Mouse (Mus musculus) forebrain, embryonic 13.5 days (tissue): ENCODE data around the gene Satb2. TPM values are rescaled to one million over a fixed set of nuclear protein-coding genes. Genes with fewer than 3 reads are reported as not detected.

Experiments used
- ATAC-seq: fragments of 200-750 bp; cut with Nextera tagmentation; 2 replicates; pipeline ENCODE4 v1.8.0; 2017
- H3K27ac ChIP-seq: fragments of 300-500 bp; sonication (generic); 2 replicates; pipeline ENCODE4 v1.5.1; 2015; ENCODE audit warnings: inconsistent platforms, mild to moderate bottlenecking, moderate library complexity
- H3K27me3 ChIP-seq: fragments of 300-500 bp; sonication (generic); 2 replicates; pipeline ENCODE4 v1.6.1; 2015; ENCODE audit warnings: mild to moderate bottlenecking, inconsistent platforms
- H3K36me3 ChIP-seq: fragments of 300-500 bp; sonication (generic); 2 replicates; pipeline ENCODE4 v1.6.1; 2015; ENCODE audit warnings: mild to moderate bottlenecking, inconsistent platforms; ENCODE audit not compliant: poor library complexity, severe bottlenecking
- H3K4me1 ChIP-seq: fragments of 300-500 bp; sonication (generic); 2 replicates; pipeline ENCODE4 v1.6.1; 2015; ENCODE audit warnings: inconsistent platforms
- H3K4me2 ChIP-seq: fragments of 300-500 bp; sonication (generic); 2 replicates; pipeline ENCODE4 v1.6.1; 2015; ENCODE audit warnings: inconsistent platforms, mild to moderate bottlenecking, moderate library complexity
- H3K4me3 ChIP-seq: fragments of 300-500 bp; sonication (generic); 2 replicates; pipeline ENCODE4 v1.5.1; 2015; ENCODE audit warnings: mild to moderate bottlenecking, inconsistent platforms
- H3K9ac ChIP-seq: fragments of 300-500 bp; sonication (generic); 2 replicates; pipeline ENCODE4 v1.6.1; 2015; ENCODE audit warnings: mild to moderate bottlenecking, inconsistent platforms
- H3K9me3 ChIP-seq: fragments of 300-500 bp; sonication (generic); replicated peaks from 2 replicates; pipeline ENCODE4 v1.6.1; 2016; ENCODE audit warnings: inconsistent platforms
- WGBS: fragments of 180-500 bp; shearing (Covaris S2); methylation state at CpG from one replicate; pipeline ENCODE4 v1.1.7; 2015; 5-methylcytosine and 5-hydroxymethylcytosine counted together
- polyA plus RNA-seq: library from polyadenylated mRNA; unstranded; fragments of >200 nt; fragmentation: Nextera tagmentation; extraction: Ambion mirVana; gene quantifications from 2 replicates; pipeline ENCODE4 v1.2.1, GENCODE M21; 2015

Gene Satb2
- 5.5 and 10.2 TPM in 2 replicates for polyA plus RNA-seq

- ATAC-seq, result no peak
- no peaks in the 10 kb centered on the region for H3K36me3 ChIP-seq
- H3K27me3 ChIP-seq, result peaks cover 76% of the 10 kb centered on the region
- no peaks in the 10 kb centered on the region for H3K9me3 ChIP-seq
- H3K4me1 ChIP-seq, result peaks cover 38% of the 10 kb centered on the region
- no peak within 1 kb of the TSS for H3K27ac ChIP-seq
- 0% methylated on average over 19 of the region's 19 CpGs for WGBS
- H3K9ac ChIP-seq, result no peak within 1 kb of the TSS; the same call in 1 of the 2 replicates
- H3K4me2 ChIP-seq, result peak within 1 kb of the TSS; percentile 62
- peak within 1 kb of the TSS; percentile 35 for H3K4me3 ChIP-seq
These were observed at the start of gene Satb2 for GRCm38 (mm10) chr1:56978151-56978700. Satb2 (minus strand) TSS chr1:56978650.

- H3K27me3 ChIP-seq, result no peaks in the 10 kb centered on the region
- H3K4me1 ChIP-seq, result no peaks in the 10 kb centered on the region
- H3K9me3 ChIP-seq, result no peaks in the 10 kb centered on the region
- H3K9ac ChIP-seq, result no peak overlapping the region
- H3K4me3 ChIP-seq, result no peak overlapping the region
- H3K36me3 ChIP-seq, result no peaks in the 10 kb centered on the region
- H3K4me2 ChIP-seq, result no peak overlapping the region
- no peak overlapping the region for H3K27ac ChIP-seq
- no peak for ATAC-seq
These were observed 40.5 kb upstream of the Satb2 start for GRCm38 (mm10) chr1:57018941-57019340.

- Histone ChIP-seq H3K36me3 (no peaks in the 10 kb centered on the region), H3K27me3 (no peaks in the 10 kb centered on the region), H3K4me1 (no peaks in the 10 kb centered on the region; the same call in 1 of the 2 replicates), H3K9me3 (no peaks in the 10 kb centered on the region), H3K4me3 (no peak overlapping the region), H3K27ac (no peak overlapping the region), H3K4me2 (no peak overlapping the region), H3K9ac (no peak overlapping the region)
- no peak for ATAC-seq
These were observed 35.4 kb upstream of the Satb2 start for GRCm38 (mm10) chr1:57013856-57014255.

- WGBS, result 58% methylated on average over 4 of the region's 4 CpGs
- no peaks in the 10 kb centered on the region for H3K27me3 ChIP-seq
- no peak overlapping the region for H3K4me2 ChIP-seq
- no peaks in the 10 kb centered on the region for H3K36me3 ChIP-seq
- H3K4me3 ChIP-seq, result no peak overlapping the region
- ATAC-seq, result peak; percentile 73; the same call in 1 of the 2 replicates
- H3K9me3 ChIP-seq, result no peaks in the 10 kb centered on the region
- H3K9ac ChIP-seq, result no peak overlapping the region
- H3K27ac ChIP-seq, result no peak overlapping the region
- H3K4me1 ChIP-seq, result no peaks in the 10 kb centered on the region; the same call in 1 of the 2 replicates
These were observed 30.7 kb upstream of the Satb2 start for GRCm38 (mm10) chr1:57009171-57009570.

- no peak overlapping the region for H3K4me2 ChIP-seq
- no peaks in the 10 kb centered on the region for H3K4me1 ChIP-seq
- no peaks in the 10 kb centered on the region for H3K27me3 ChIP-seq
- no peak for ATAC-seq
- H3K9me3 ChIP-seq, result no peaks in the 10 kb centered on the region
- WGBS, result 80% methylated on average over 2 of the region's 2 CpGs
- H3K9ac ChIP-seq, result no peak overlapping the region
- H3K4me3 ChIP-seq, result no peak overlapping the region
- H3K27ac ChIP-seq, result no peak overlapping the region
- no peaks in the 10 kb centered on the region for H3K36me3 ChIP-seq
These were observed 16.6 kb upstream of the Satb2 start for GRCm38 (mm10) chr1:56995041-56995440.

- peaks cover 10% of the 10 kb centered on the region for H3K27me3 ChIP-seq
- ATAC-seq, result no peak
- no peak overlapping the region for H3K27ac ChIP-seq
- H3K4me2 ChIP-seq, result no peak overlapping the region
- H3K4me1 ChIP-seq, result no peaks in the 10 kb centered on the region
- H3K36me3 ChIP-seq, result no peaks in the 10 kb centered on the region
- no peak overlapping the region for H3K4me3 ChIP-seq
- 76% methylated on average over 5 of the region's 5 CpGs for WGBS
- H3K9me3 ChIP-seq, result no peaks in the 10 kb centered on the region
- H3K9ac ChIP-seq, result no peak overlapping the region
These were observed 13.9 kb upstream of the Satb2 start for GRCm38 (mm10) chr1:56992310-56992709.

- WGBS, result 61% methylated on average over 4 of the region's 4 CpGs
- Histone ChIP-seq H3K4me3 (no peak overlapping the region), H3K27me3 (peaks cover 16% of the 10 kb centered on the region), H3K4me1 (no peaks in the 10 kb centered on the region), H3K4me2 (no peak overlapping the region), H3K36me3 (no peaks in the 10 kb centered on the region), H3K9ac (no peak overlapping the region), H3K27ac (no peak overlapping the region), H3K9me3 (no peaks in the 10 kb centered on the region)
- ATAC-seq, result no peak
These were observed 13.2 kb upstream of the Satb2 start for GRCm38 (mm10) chr1:56991613-56992012.

- H3K9ac ChIP-seq, result no peak overlapping the region
- no peak for ATAC-seq
- H3K36me3 ChIP-seq, result no peaks in the 10 kb centered on the region
- no peak overlapping the region; the same call in 1 of the 2 replicates for H3K4me3 ChIP-seq
- H3K4me2 ChIP-seq, result peak overlapping the region; percentile 32; the same call in 1 of the 2 replicates
- 4% methylated on average over 14 of the region's 14 CpGs for WGBS
- H3K9me3 ChIP-seq, result no peaks in the 10 kb centered on the region
- H3K27ac ChIP-seq, result no peak overlapping the region
- H3K4me1 ChIP-seq, result peaks cover 12% of the 10 kb centered on the region
- H3K27me3 ChIP-seq, result peaks cover 84% of the 10 kb centered on the region
These were observed 6.0 kb upstream of the Satb2 start for GRCm38 (mm10) chr1:56984483-56984810.

GRCm38 (mm10) chr1:56983771-56984482 is 5.5 kb upstream of the Satb2 start:
- no peak overlapping the region for H3K27ac ChIP-seq
- H3K4me3 ChIP-seq, result no peak overlapping the region; the same call in 1 of the 2 replicates
- peak overlapping the region; percentile 32; the same call in 1 of the 2 replicates for H3K4me2 ChIP-seq
- H3K4me1 ChIP-seq, result peaks cover 12% of the 10 kb centered on the region
- 3% methylated on average over 25 of the region's 25 CpGs for WGBS
- no peaks in the 10 kb centered on the region for H3K9me3 ChIP-seq
- peak; percentile 25; the same call in 1 of the 2 replicates for ATAC-seq
- H3K36me3 ChIP-seq, result no peaks in the 10 kb centered on the region
- peaks cover 88% of the 10 kb centered on the region for H3K27me3 ChIP-seq
- no peak overlapping the region for H3K9ac ChIP-seq

- no peak for ATAC-seq
- Histone ChIP-seq H3K4me3 (no peak overlapping the region), H3K36me3 (no peaks in the 10 kb centered on the region), H3K27ac (no peak overlapping the region), H3K9me3 (no peaks in the 10 kb centered on the region), H3K27me3 (peaks cover 87% of the 10 kb centered on the region), H3K4me1 (peaks cover 15% of the 10 kb centered on the region), H3K9ac (no peak overlapping the region), H3K4me2 (no peak overlapping the region)
- WGBS, result under 1% methylated on average over 8 of the region's 8 CpGs
These were observed 4.7 kb upstream of the Satb2 start for GRCm38 (mm10) chr1:56983100-56983590.

- 3% methylated on average over 8 of the region's 8 CpGs for WGBS
- no peak overlapping the region for H3K9ac ChIP-seq
- peaks cover 89% of the 10 kb centered on the region for H3K27me3 ChIP-seq
- no peaks in the 10 kb centered on the region for H3K9me3 ChIP-seq
- H3K27ac ChIP-seq, result no peak overlapping the region
- no peak overlapping the region for H3K4me3 ChIP-seq
- no peak for ATAC-seq
- H3K36me3 ChIP-seq, result no peaks in the 10 kb centered on the region
- H3K4me2 ChIP-seq, result no peak overlapping the region
- H3K4me1 ChIP-seq, result peaks cover 19% of the 10 kb centered on the region
These were observed 4.2 kb upstream of the Satb2 start for GRCm38 (mm10) chr1:56982631-56983030.

GRCm38 (mm10) chr1:56981947-56982555 is 3.6 kb upstream of the Satb2 start:
- H3K4me3 ChIP-seq, result no peak overlapping the region
- ATAC-seq, result no peak
- 2% methylated on average over 11 of the region's 11 CpGs for WGBS

More at GRCm38 (mm10) chr1:56981947-56982555, 3.6 kb upstream of the Satb2 start:
- Histone ChIP-seq H3K27me3 (peaks cover 89% of the 10 kb centered on the region), H3K9ac (no peak overlapping the region), H3K4me2 (no peak overlapping the region), H3K4me1 (peaks cover 25% of the 10 kb centered on the region), H3K27ac (no peak overlapping the region), H3K9me3 (no peaks in the 10 kb centered on the region), H3K36me3 (no peaks in the 10 kb centered on the region)
